In the genomic region with DNA sequence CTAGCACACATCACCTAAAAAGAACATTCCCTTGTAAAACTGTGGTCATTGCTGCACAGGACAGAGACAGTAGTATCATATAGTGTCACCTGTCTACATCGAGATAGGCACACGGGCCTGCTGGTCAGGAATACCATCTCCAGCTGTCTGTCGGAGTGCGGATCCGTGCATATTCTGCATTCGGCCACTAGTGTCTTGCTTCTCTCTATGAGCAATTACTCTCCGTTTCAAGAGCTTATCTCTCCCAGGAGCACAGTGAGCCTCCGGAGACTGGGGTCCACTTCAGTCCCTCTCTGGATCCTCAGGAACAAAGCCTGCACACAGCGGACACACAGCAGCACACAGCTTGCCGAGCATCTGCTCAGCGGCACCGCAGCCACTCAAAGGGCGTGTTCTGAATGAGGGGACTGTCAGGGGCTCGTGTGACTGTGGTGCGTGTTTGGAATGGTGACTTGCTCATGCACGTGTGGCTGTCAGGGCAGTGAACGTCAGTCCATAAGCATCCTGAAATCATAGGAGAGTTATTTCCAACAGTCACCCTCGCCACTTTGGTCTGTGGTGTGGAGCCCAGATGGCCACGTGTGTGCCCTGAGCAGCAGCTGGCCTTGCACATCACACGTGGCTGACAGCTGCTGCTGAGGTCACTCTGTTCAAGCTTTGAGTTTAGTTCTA, we compare ENCODE assay signal across 9 mouse cellular contexts. TPM values are rescaled to one million over a fixed set of nuclear protein-coding genes. Genes with fewer than 3 reads are reported as not detected.
A peak's percentile ranks its signal among the peaks of the same experiment; 100 is the strongest.
DNase-seq lines count a peak whose midpoint lies in the region; ATAC-seq lines count a peak whose summit lies in the region.
"Had no signal": no experiment of that assay in that cellular context is flagged by ENCODE, and none has a peak within 500 bp of the region (broad histone marks: within the 10 kb centered on the region; RNA-seq: fewer than 3 reads in every experiment).

No protein-coding gene starts in this region.

- H3K9ac ChIP-seq in forebrain, embryonic 14.5 days (ENCODE audit: low read length): no peak overlapping the region
- no peak overlapping the region for H3K9ac ChIP-seq in forebrain, embryonic 11.5 days (ENCODE audit: low read length)
- H3K9ac ChIP-seq in embryonic facial prominence, embryonic 11.5 days (replicated peaks; ENCODE audit: low read length): no peak overlapping the region
- H3K9ac ChIP-seq: liver, embryonic 13.5 days had no signal

- no peaks in the 10 kb centered on the region for H3K36me3 ChIP-seq in forebrain, embryonic 14.5 days (ENCODE audit: control insufficient read depth, insufficient read depth, low read length)
- no peaks in the 10 kb centered on the region for H3K36me3 ChIP-seq in forebrain, embryonic 11.5 days (ENCODE audit: control insufficient read depth, insufficient read depth, low read length)
- H3K36me3 ChIP-seq in embryonic facial prominence, embryonic 11.5 days (replicated peaks; ENCODE audit: control insufficient read depth, insufficient read depth, low read depth, low read length): no peaks in the 10 kb centered on the region
- H3K36me3 ChIP-seq in midbrain, embryonic 10.5 days: no peaks in the 10 kb centered on the region
- H3K36me3 ChIP-seq: liver, embryonic 13.5 days had no signal

- DNase-seq in forebrain, embryonic 14.5 days (ENCODE audit: low spot score): peak; percentile 19
- DNase-seq in forebrain, embryonic 11.5 days (ENCODE audit: low spot score): no peak
- DNase-seq in embryonic facial prominence, embryonic 11.5 days (ENCODE audit: low spot score): peak; percentile 36
- peak; percentile 77 to 81 for DNase-seq in heart, postnatal 10 days
- peak; percentile 20 for DNase-seq in midbrain, embryonic 10.5 days (ENCODE audit: low spot score)
- no peak for DNase-seq in spleen, adult 12 weeks (ENCODE audit: low spot score)
- DNase-seq in right cerebral cortex, postnatal 14 days: no peak
- DNase-seq in layer of hippocampus, adult 11-12 months (ENCODE audit: low spot score): no peak
- DNase-seq: liver, embryonic 13.5 days had no signal

- H3K4me2 ChIP-seq in forebrain, embryonic 14.5 days (ENCODE audit: low read length): no peak overlapping the region
- no peak overlapping the region for H3K4me2 ChIP-seq in forebrain, embryonic 11.5 days (ENCODE audit: low read depth, low read length, severe bottlenecking)
- H3K4me2 ChIP-seq in embryonic facial prominence, embryonic 11.5 days (ENCODE audit: low read depth, low read length): no peak overlapping the region
- H3K4me2 ChIP-seq: liver, embryonic 13.5 days had no signal

- H3K27ac ChIP-seq in forebrain, embryonic 14.5 days (ENCODE audit: low read depth, low read length): no peak overlapping the region
- H3K27ac ChIP-seq in forebrain, embryonic 11.5 days (ENCODE audit: low read depth, low read length): no peak overlapping the region
- no peak overlapping the region for H3K27ac ChIP-seq in embryonic facial prominence, embryonic 11.5 days (replicated peaks; ENCODE audit: low read depth, low read length)
- no peak overlapping the region for H3K27ac ChIP-seq in midbrain, embryonic 10.5 days (replicated peaks)
- H3K27ac ChIP-seq: liver, embryonic 13.5 days had no signal

- ATAC-seq in forebrain, embryonic 14.5 days: no peak
- ATAC-seq in forebrain, embryonic 11.5 days (replicated peaks; ENCODE audit: low FRiP score): no peak
- no peak for ATAC-seq in embryonic facial prominence, embryonic 11.5 days (replicated peaks; ENCODE audit: insufficient number of reproducible peaks, low FRiP score, low TSS enrichment, low read depth)

- intact Hi-C loops in heart, postnatal 10 days (cut with DNase I): loop anchor here (5.0 to 10.0 kb wide), 4 partner anchors 46 to 133 kb away; no protein-coding TSS in a partner anchor

- no peak overlapping the region for H3K4me3 ChIP-seq in forebrain, embryonic 14.5 days (ENCODE audit: low read depth, low read length)
- H3K4me3 ChIP-seq in forebrain, embryonic 11.5 days (ENCODE audit: low read depth, low read length): no peak overlapping the region
- no peak overlapping the region for H3K4me3 ChIP-seq in embryonic facial prominence, embryonic 11.5 days (ENCODE audit: low read depth, low read length)
- no peak overlapping the region for H3K4me3 ChIP-seq in midbrain, embryonic 10.5 days
- H3K4me3 ChIP-seq: liver, embryonic 13.5 days had no signal

- WGBS in forebrain, embryonic 14.5 days: 68% methylated on average over 20 of the region's 20 CpGs
- WGBS in forebrain, embryonic 11.5 days: 73% methylated on average over 20 of the region's 20 CpGs
- WGBS in embryonic facial prominence, embryonic 11.5 days: 66% methylated on average over 20 of the region's 20 CpGs
- WGBS in midbrain, embryonic 10.5 days: 78% methylated on average over 20 of the region's 20 CpGs

- peaks cover 22% of the 10 kb centered on the region for H3K27me3 ChIP-seq in forebrain, embryonic 14.5 days (replicated peaks; ENCODE audit: control insufficient read depth, insufficient read depth, low read length)
- H3K27me3 ChIP-seq in forebrain, embryonic 11.5 days (ENCODE audit: control insufficient read depth, insufficient read depth, low read length): peaks cover 28% of the 10 kb centered on the region
- peaks cover 18% of the 10 kb centered on the region for H3K27me3 ChIP-seq in embryonic facial prominence, embryonic 11.5 days (ENCODE audit: control insufficient read depth, insufficient read depth, low read length)
- H3K27me3 ChIP-seq in midbrain, embryonic 10.5 days (ENCODE audit: low read depth, poor library complexity, severe bottlenecking): peaks cover 62% of the 10 kb centered on the region

- peaks cover 12% of the 10 kb centered on the region for H3K4me1 ChIP-seq in forebrain, embryonic 14.5 days (ENCODE audit: control insufficient read depth, insufficient read depth, low read length)
- H3K4me1 ChIP-seq in forebrain, embryonic 11.5 days (replicated peaks; ENCODE audit: control insufficient read depth, insufficient read depth, low read length): peaks cover 13% of the 10 kb centered on the region; the same call in 1 of the 2 replicates
- H3K4me1 ChIP-seq in embryonic facial prominence, embryonic 11.5 days (ENCODE audit: control insufficient read depth, insufficient read depth, low read length): peaks cover 6% of the 10 kb centered on the region; the same call in 1 of the 2 replicates
- peaks cover 44% of the 10 kb centered on the region for H3K4me1 ChIP-seq in midbrain, embryonic 10.5 days

- no peaks in the 10 kb centered on the region for H3K9me3 ChIP-seq in forebrain, embryonic 14.5 days (replicated peaks; ENCODE audit: control insufficient read depth, low read length)
- no peaks in the 10 kb centered on the region for H3K9me3 ChIP-seq in forebrain, embryonic 11.5 days (ENCODE audit: control insufficient read depth, low read length)
- H3K9me3 ChIP-seq in embryonic facial prominence, embryonic 11.5 days (replicated peaks; ENCODE audit: control insufficient read depth, low read length): no peaks in the 10 kb centered on the region
- H3K9me3 ChIP-seq in midbrain, embryonic 10.5 days (replicated peaks): no peaks in the 10 kb centered on the region
- H3K9me3 ChIP-seq: liver, embryonic 13.5 days had no signal

RNA-seq across cellular contexts. Expression of a gene that starts 3.3 kb away (rescaled TPM):
- 2.6 and 6.2 TPM in 2 replicates for polyA plus RNA-seq in forebrain, embryonic 14.5 days (2014; fragmentation: Nextera tagmentation; extraction: Ambion mirVana)
- 1.9 and 2.1 TPM in 2 replicates for polyA plus RNA-seq in forebrain, embryonic 11.5 days (2014; fragmentation: Nextera tagmentation; extraction: Ambion mirVana)
- polyA plus RNA-seq in embryonic facial prominence, embryonic 11.5 days (2014; fragmentation: Nextera tagmentation; extraction: Ambion mirVana): 2.3 and 2.5 TPM in 2 replicates
- 100 to 1,000 TPM; 177 to 185 TPM for total RNA-seq in heart, postnatal 10 days (2021)
- polyA plus RNA-seq in midbrain, embryonic 10.5 days (2016; fragmentation: Nextera tagmentation; extraction: Ambion mirVana): 0.78 and 1.3 TPM in 2 replicates

Comparison
In these comparisons a context has a peak if more than half of its experiments do, and no peak if none do; other contexts are left out.
1. DNase-seq: peak in forebrain, embryonic 14.5 days (single experiment), embryonic facial prominence, embryonic 11.5 days (single experiment), heart, postnatal 10 days (2 of 2) and midbrain, embryonic 10.5 days (single experiment); none in forebrain, embryonic 11.5 days (single experiment), spleen, adult 12 weeks (single experiment), right cerebral cortex, postnatal 14 days (single experiment) and layer of hippocampus, adult 11-12 months (single experiment).